Mouse (Mus musculus): ENCODE measurements at regions not wholly inside any gene's neighbourhood (a gene's known extent, or its start where the extent isn't known, plus 50 kb on each side); places are given as distances from the start of the nearest gene placed in this dataset.

GRCm38 (mm10) chr10:44877076-44877663 lies 189.8 kb upstream of the Prep start:
- ATAC-seq (ENCODE audit: extremely low read depth, insufficient number of reproducible peaks, low FRiP score, poor library complexity, severe bottlenecking), result no peak
- H3K36me3 ChIP-seq (replicated peaks), result no peaks in the 10 kb centered on the region
- no peak overlapping the region for H3K4me3 ChIP-seq (ENCODE audit: low read depth, low read length)
- no peaks in the 10 kb centered on the region for H3K4me1 ChIP-seq (ENCODE audit: insufficient read depth, low read depth, low read length)
- H3K9me3 ChIP-seq (replicated peaks), result no peaks in the 10 kb centered on the region
- no peaks in the 10 kb centered on the region for H3K27me3 ChIP-seq (ENCODE audit: insufficient read depth, low read length)
- TF ChIP-seq POLR2AphosphoS5 (IDR thresholded peaks at IDR 0.05; ENCODE audit: insufficient replicate concordance, low read depth, low read length) (no peak), GATA1 (IDR thresholded peaks at IDR 0.05; ENCODE audit: borderline replicate concordance, low read length) (no peak), GATA2 (IDR thresholded peaks at IDR 0.05; ENCODE audit: borderline replicate concordance, low read depth, low read length) (no peak), CTCF (IDR thresholded peaks at IDR 0.05; ENCODE audit: low read depth, low read length) (no peak), TAL1 (conservative IDR thresholded peaks at IDR 0.05; ENCODE audit: low read depth, low read length) (no peak)
- no peak for DNase-seq (ENCODE audit: low spot score)

DNA sequence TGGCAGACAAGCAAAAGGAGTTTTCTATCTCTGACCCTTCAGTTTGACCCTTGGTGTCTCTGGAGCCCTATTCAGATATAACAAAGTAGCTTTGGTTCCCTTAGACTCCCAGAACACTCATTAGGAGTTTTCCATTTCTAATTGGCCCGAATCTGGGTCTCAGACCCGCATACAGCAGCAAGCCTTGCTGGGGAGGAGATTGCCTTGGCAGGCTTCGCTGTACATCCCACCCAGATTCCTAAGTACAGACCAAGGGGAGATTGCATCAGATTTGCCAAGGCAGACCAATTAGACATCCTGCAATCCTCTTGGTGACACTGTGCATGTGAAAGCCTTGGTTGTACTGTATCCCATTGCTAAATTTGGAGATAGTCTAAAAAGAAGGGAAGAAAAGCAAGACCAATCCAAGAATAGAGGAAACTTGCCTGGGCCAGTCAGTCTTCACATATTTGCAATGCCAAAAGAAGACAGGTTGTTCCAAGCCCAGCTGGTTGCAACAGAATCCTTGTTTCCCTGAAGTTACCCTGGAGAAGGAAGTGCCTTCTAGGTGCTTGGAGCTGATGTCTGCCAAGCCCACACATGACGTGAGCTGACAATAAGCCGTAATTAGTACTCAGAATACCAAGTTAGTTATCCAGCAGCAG lies 193.2 kb upstream of the Prep start:
- Histone ChIP-seq H3K4me1 (ENCODE audit: insufficient read depth, low read depth, low read length) (no peaks in the 10 kb centered on the region), H3K4me3 (ENCODE audit: low read depth, low read length) (no peak overlapping the region), H3K9me3 (replicated peaks) (no peaks in the 10 kb centered on the region), H3K27me3 (ENCODE audit: insufficient read depth, low read length) (no peaks in the 10 kb centered on the region), H3K36me3 (replicated peaks) (no peaks in the 10 kb centered on the region)
- TF ChIP-seq GATA1 (IDR thresholded peaks at IDR 0.05; ENCODE audit: borderline replicate concordance, low read length), result no peak
- no peak for TF ChIP-seq TAL1 (conservative IDR thresholded peaks at IDR 0.05; ENCODE audit: low read depth, low read length)
- TF ChIP-seq POLR2AphosphoS5 (IDR thresholded peaks at IDR 0.05; ENCODE audit: insufficient replicate concordance, low read depth, low read length), result no peak
- no peak for TF ChIP-seq GATA2 (IDR thresholded peaks at IDR 0.05; ENCODE audit: borderline replicate concordance, low read depth, low read length)
- TF ChIP-seq CTCF (IDR thresholded peaks at IDR 0.05; ENCODE audit: low read depth, low read length), result no peak
- no peak for DNase-seq (ENCODE audit: low spot score)
- ATAC-seq (ENCODE audit: extremely low read depth, insufficient number of reproducible peaks, low FRiP score, poor library complexity, severe bottlenecking), result no peak

DNA sequence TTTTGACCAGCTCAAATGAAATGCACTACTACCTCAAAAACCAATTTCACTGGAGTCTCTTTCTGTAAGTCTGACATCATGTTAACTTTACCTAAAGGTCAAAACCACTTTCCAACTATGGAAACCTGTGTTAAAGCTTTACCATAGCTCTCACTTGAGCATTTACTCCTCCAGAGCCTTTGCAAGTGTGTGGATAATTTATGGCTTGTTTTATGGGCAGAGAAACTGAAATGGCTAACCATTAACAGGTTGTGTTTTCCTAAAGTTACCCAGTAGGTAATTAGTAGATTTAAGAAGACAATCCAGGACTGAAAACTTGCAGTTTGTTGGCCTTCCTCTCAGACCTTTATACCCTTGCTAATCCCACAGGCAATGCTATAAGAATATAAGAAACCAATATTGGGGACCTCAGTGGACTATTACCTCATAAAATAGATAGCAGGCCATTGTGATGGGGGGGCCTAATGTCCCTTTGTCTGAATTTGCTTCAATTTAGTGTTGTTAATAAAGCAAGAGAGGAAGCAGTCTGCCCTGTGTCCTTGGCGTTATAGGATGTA lies 202.7 kb upstream of the Prep start:
- no peak overlapping the region for H3K4me3 ChIP-seq (ENCODE audit: low read depth, low read length)
- no peaks in the 10 kb centered on the region for H3K4me1 ChIP-seq (ENCODE audit: insufficient read depth, low read depth, low read length)
- H3K27me3 ChIP-seq (ENCODE audit: insufficient read depth, low read length), result no peaks in the 10 kb centered on the region
- no peak for ATAC-seq (ENCODE audit: extremely low read depth, insufficient number of reproducible peaks, low FRiP score, poor library complexity, severe bottlenecking)
- H3K36me3 ChIP-seq (replicated peaks), result no peaks in the 10 kb centered on the region
- H3K9me3 ChIP-seq (replicated peaks), result no peaks in the 10 kb centered on the region
- TF ChIP-seq CTCF (IDR thresholded peaks at IDR 0.05; ENCODE audit: low read depth, low read length) (no peak), TAL1 (conservative IDR thresholded peaks at IDR 0.05; ENCODE audit: low read depth, low read length) (no peak), GATA1 (IDR thresholded peaks at IDR 0.05; ENCODE audit: borderline replicate concordance, low read length) (no peak), POLR2AphosphoS5 (IDR thresholded peaks at IDR 0.05; ENCODE audit: insufficient replicate concordance, low read depth, low read length) (no peak), GATA2 (IDR thresholded peaks at IDR 0.05; ENCODE audit: borderline replicate concordance, low read depth, low read length) (no peak)
- DNase-seq (ENCODE audit: low spot score), result no peak

GRCm38 (mm10) chr10:44862360-44862674 lies 204.7 kb upstream of the Prep start:
- DNase-seq (ENCODE audit: low spot score), result no peak
- Histone ChIP-seq H3K4me3 (ENCODE audit: low read depth, low read length) (no peak overlapping the region), H3K4me1 (ENCODE audit: insufficient read depth, low read depth, low read length) (no peaks in the 10 kb centered on the region), H3K9me3 (replicated peaks) (no peaks in the 10 kb centered on the region), H3K27me3 (ENCODE audit: insufficient read depth, low read length) (no peaks in the 10 kb centered on the region), H3K36me3 (replicated peaks) (no peaks in the 10 kb centered on the region)
- ATAC-seq (ENCODE audit: extremely low read depth, insufficient number of reproducible peaks, low FRiP score, poor library complexity, severe bottlenecking), result no peak
- TF ChIP-seq POLR2AphosphoS5 (IDR thresholded peaks at IDR 0.05; ENCODE audit: insufficient replicate concordance, low read depth, low read length), result no peak
- no peak for TF ChIP-seq GATA2 (IDR thresholded peaks at IDR 0.05; ENCODE audit: borderline replicate concordance, low read depth, low read length)
- TF ChIP-seq GATA1 (IDR thresholded peaks at IDR 0.05; ENCODE audit: borderline replicate concordance, low read length), result no peak
- TF ChIP-seq TAL1 (conservative IDR thresholded peaks at IDR 0.05; ENCODE audit: low read depth, low read length), result no peak
- no peak for TF ChIP-seq CTCF (IDR thresholded peaks at IDR 0.05; ENCODE audit: low read depth, low read length)

DNA sequence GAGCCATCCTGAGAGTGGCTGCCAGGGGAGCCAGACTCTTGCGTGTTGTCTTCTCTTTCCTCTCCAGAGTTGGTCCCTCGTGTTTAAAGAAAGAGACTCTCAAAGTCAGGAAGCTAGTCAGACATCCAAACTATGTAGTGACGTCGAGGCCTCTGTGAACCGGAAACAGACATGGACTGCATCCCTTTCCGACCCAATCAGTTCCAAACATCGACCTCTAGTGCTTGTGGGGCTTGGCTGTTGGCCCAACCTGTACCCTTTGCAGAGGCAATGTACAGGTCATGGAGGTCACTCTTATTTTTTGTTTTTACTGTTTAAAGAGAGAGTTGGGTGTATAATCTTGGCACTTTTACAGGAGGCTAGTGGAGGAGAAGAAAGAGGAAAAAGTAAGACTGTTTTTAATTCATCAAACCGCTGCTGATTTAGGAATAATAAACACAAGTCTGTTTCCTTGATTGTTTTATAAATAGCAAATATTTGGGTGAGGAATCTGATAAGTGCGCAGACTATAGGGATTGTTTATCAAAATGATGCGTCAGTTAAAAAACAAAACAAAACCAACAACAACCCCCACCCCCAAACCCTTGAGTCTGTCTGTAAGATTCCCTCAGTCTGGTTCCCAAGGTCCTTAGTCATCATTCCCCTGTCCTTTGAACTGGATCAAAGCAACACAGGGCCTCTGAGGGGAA lies 205.2 kb upstream of the Prep start:
- Histone ChIP-seq H3K4me3 (ENCODE audit: low read depth, low read length) (no peak overlapping the region), H3K4me1 (ENCODE audit: insufficient read depth, low read depth, low read length) (no peaks in the 10 kb centered on the region), H3K36me3 (replicated peaks) (no peaks in the 10 kb centered on the region), H3K9me3 (replicated peaks) (no peaks in the 10 kb centered on the region), H3K27me3 (ENCODE audit: insufficient read depth, low read length) (no peaks in the 10 kb centered on the region)
- ATAC-seq (ENCODE audit: extremely low read depth, insufficient number of reproducible peaks, low FRiP score, poor library complexity, severe bottlenecking) (no peak), DNase-seq (ENCODE audit: low spot score) (no peak)
- no peak for TF ChIP-seq GATA1 (IDR thresholded peaks at IDR 0.05; ENCODE audit: borderline replicate concordance, low read length)
- no peak for TF ChIP-seq POLR2AphosphoS5 (IDR thresholded peaks at IDR 0.05; ENCODE audit: insufficient replicate concordance, low read depth, low read length)
- no peak for TF ChIP-seq TAL1 (conservative IDR thresholded peaks at IDR 0.05; ENCODE audit: low read depth, low read length)
- TF ChIP-seq GATA2 (IDR thresholded peaks at IDR 0.05; ENCODE audit: borderline replicate concordance, low read depth, low read length), result no peak
- no peak for TF ChIP-seq CTCF (IDR thresholded peaks at IDR 0.05; ENCODE audit: low read depth, low read length)

DNA sequence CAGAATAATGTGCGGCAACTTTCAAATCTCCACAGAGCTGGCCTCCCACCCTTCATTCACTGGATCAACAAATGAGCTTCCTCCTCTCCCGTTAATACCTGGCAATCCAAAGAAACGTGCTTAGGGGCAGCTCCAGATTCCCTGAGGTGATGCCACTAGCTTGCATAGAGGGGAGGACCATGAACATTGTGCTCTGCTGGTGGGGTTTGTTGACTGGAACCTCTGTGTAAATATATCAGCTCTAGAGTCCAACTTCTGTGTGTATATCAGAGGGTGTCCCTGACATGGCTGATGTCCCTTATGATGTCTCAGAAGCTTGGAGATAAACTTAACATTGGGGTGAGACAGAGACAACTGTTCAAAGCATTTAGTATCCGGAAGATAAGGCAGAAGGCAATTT lies 209.6 kb upstream of the Prep start:
- Histone ChIP-seq H3K4me3 (ENCODE audit: low read depth, low read length) (no peak overlapping the region), H3K36me3 (replicated peaks) (no peaks in the 10 kb centered on the region), H3K27me3 (ENCODE audit: insufficient read depth, low read length) (no peaks in the 10 kb centered on the region), H3K9me3 (replicated peaks) (no peaks in the 10 kb centered on the region), H3K4me1 (ENCODE audit: insufficient read depth, low read depth, low read length) (no peaks in the 10 kb centered on the region)
- DNase-seq (ENCODE audit: low spot score), result no peak
- ATAC-seq (ENCODE audit: extremely low read depth, insufficient number of reproducible peaks, low FRiP score, poor library complexity, severe bottlenecking), result no peak
- TF ChIP-seq TAL1 (conservative IDR thresholded peaks at IDR 0.05; ENCODE audit: low read depth, low read length), result no peak
- TF ChIP-seq POLR2AphosphoS5 (IDR thresholded peaks at IDR 0.05; ENCODE audit: insufficient replicate concordance, low read depth, low read length), result no peak
- no peak for TF ChIP-seq CTCF (IDR thresholded peaks at IDR 0.05; ENCODE audit: low read depth, low read length)
- no peak for TF ChIP-seq GATA1 (IDR thresholded peaks at IDR 0.05; ENCODE audit: borderline replicate concordance, low read length)
- TF ChIP-seq GATA2 (IDR thresholded peaks at IDR 0.05; ENCODE audit: borderline replicate concordance, low read depth, low read length), result no peak
